Comparison of ENCODE assay signal across 8 mouse cellular contexts in the genomic region with DNA sequence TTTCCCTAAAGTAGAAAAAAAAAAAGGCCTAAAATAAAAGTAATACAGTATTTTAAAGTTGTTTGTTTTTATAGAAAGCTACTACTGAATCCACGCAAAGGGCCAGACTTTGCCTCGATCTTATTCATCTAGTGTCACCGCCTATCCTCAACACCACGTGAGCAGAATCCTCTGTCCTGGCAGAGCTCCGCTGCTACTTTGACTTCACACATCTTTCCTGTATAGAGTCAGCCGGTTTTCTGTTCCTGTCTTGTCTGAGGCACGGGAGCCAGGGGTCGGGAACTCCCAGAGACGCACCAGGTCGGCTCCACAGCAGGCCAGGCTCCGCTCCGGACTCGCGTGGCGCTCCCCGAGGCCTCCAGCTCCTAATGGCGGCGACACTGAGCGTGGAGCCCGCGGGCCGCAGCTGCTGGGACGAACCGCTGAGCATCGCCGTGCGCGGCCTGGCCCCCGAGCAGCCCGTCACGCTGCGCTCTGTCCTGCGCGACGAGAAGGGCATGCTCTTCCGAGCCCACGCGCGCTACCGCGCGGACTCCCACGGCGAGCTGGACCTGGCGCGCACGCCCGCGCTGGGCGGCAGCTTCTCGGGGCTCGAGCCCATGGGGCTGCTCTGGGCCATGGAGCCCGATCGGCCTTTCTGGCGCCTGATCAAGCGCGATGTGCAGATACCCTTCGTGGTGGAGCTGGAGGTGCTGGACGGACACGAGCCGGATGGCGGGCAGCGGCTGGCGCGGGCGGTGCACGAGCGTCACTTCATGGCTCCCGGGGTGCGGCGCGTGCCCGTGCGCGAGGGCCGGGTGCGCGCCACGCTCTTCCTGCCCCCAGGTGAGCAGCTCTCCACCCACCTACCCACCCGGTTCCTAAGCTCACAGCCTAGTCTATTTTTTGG. TPM values are rescaled to one million over a fixed set of nuclear protein-coding genes. Genes with fewer than 3 reads are reported as not detected.
DNase-seq lines count a peak whose midpoint lies in the region; ATAC-seq and TF ChIP-seq lines count a peak whose summit lies in the region.
"Not testable (repeated sequence)": the region's sequence is repeated elsewhere in the genome, so short reads cannot be mapped to it uniquely, and the experiment has no call there.

A gene (plus strand): TSS at position 51 of the 889 bp plus-strand sequence.

- not testable (repeated sequence) for H3K79me2 ChIP-seq in MEL (ENCODE audit: control insufficient read depth, insufficient read depth, low read length, poor library complexity)

- DNase-seq in MEL (ENCODE audit: low read depth, low spot score): peak; percentile 83
- peak; percentile 58 to 68 for DNase-seq in cerebellum, postnatal 10 days
- peak; percentile 62 for DNase-seq in hindbrain, embryonic 10.5 days (ENCODE audit: low spot score)
- DNase-seq in layer of hippocampus, adult 2 months (ENCODE audit: low spot score in 2 of 2): peak; percentile 16 to 41
- DNase-seq in lung, adult 2 months: peak; percentile 49
- DNase-seq in testis, postnatal 10 days (ENCODE audit: low spot score): peak; percentile 65

- peak within 1 kb of the TSS; percentile 73 for H3K4me2 ChIP-seq in neural tube, embryonic 13.5 days

- under 1% methylated on average over 80 of the region's 80 CpGs for WGBS in hindbrain, embryonic 10.5 days
- under 1% methylated on average over 79 of the region's 80 CpGs for WGBS in lung, adult 2 months
- WGBS in neural tube, embryonic 13.5 days: under 1% methylated on average over 69 of the region's 80 CpGs

- not testable (repeated sequence) for TF ChIP-seq RAD21 in MEL (IDR thresholded peaks at IDR 0.05; ENCODE audit: low read depth, low read length)

- not testable (repeated sequence) for TF ChIP-seq EP300 in MEL (IDR thresholded peaks at IDR 0.05; ENCODE audit: low read depth in 1 of 2, low read length in 2 of 2)

- peak within 1 kb of the TSS; percentile 68 to 80 for H3K4me3 ChIP-seq in MEL (ENCODE audit: control insufficient read depth in 1 of 2, insufficient read depth in 1 of 2, low read depth in 2 of 2, low read length in 2 of 2)
- H3K4me3 ChIP-seq in hindbrain, embryonic 10.5 days: peak within 1 kb of the TSS; percentile 62
- peak within 1 kb of the TSS; percentile 68 for H3K4me3 ChIP-seq in layer of hippocampus, adult 2 months
- H3K4me3 ChIP-seq in lung, adult 2 months (replicated peaks; ENCODE audit: extremely low read depth, low read depth, low read length): peak within 1 kb of the TSS; percentile 78
- H3K4me3 ChIP-seq in neural tube, embryonic 13.5 days: peak within 1 kb of the TSS; percentile 53

- TF ChIP-seq POLR2A in MEL (IDR thresholded peaks at IDR 0.05; ENCODE audit: control insufficient read depth in 1 of 2, insufficient read depth in 1 of 2, low read depth in 1 of 2, low read length in 2 of 2, poor library complexity in 1 of 2): peak; percentile 46 to 71; a peak in 3 of 4 replicates
- peak; percentile 18; the same call in 1 of the 2 replicates for TF ChIP-seq POLR2A in lung, adult 2 months (IDR thresholded peaks at IDR 0.05; ENCODE audit: borderline replicate concordance, extremely low read depth, low read depth, low read length)

- peak within 1 kb of the TSS; percentile 36 for H3K27ac ChIP-seq in MEL (ENCODE audit: control insufficient read depth, low read depth, low read length)
- H3K27ac ChIP-seq in hindbrain, embryonic 10.5 days: peak within 1 kb of the TSS; percentile 86
- peak within 1 kb of the TSS; percentile 92 for H3K27ac ChIP-seq in layer of hippocampus, adult 2 months
- H3K27ac ChIP-seq in neural tube, embryonic 13.5 days (replicated peaks): peak within 1 kb of the TSS; percentile 56

- ATAC-seq in frontal cortex, adult (ENCODE audit: low TSS enrichment): peak; percentile 83
- ATAC-seq in neural tube, embryonic 13.5 days (ENCODE audit: low read depth): peak; percentile 84

- H3K4me1 ChIP-seq in MEL (ENCODE audit: control insufficient read depth in 1 of 2, insufficient read depth in 2 of 2, low read length in 2 of 2): peaks cover 6 to 10% of the 10 kb centered on the region in 2 experiments
- not testable (repeated sequence) for H3K4me1 ChIP-seq in hindbrain, embryonic 10.5 days (replicated peaks); lung, adult 2 months (ENCODE audit: control insufficient read depth, insufficient read depth, low read length); neural tube, embryonic 13.5 days (replicated peaks)

- peak within 1 kb of the TSS; percentile 85 for H3K9ac ChIP-seq in MEL (ENCODE audit: control insufficient read depth, low read depth, low read length, poor library complexity, severe bottlenecking)
- peak within 1 kb of the TSS; percentile 78 for H3K9ac ChIP-seq in neural tube, embryonic 13.5 days

- H3K36me3 ChIP-seq in MEL (ENCODE audit: control insufficient read depth in 1 of 2, insufficient read depth in 2 of 2, low read length in 2 of 2): peaks cover 0 to 19% of the 10 kb centered on the region in 2 experiments; a peak in 2 of 4 replicates
- H3K36me3 ChIP-seq in hindbrain, embryonic 10.5 days; neural tube, embryonic 13.5 days: not testable (repeated sequence)

- H3K27me3 ChIP-seq in MEL (ENCODE audit: control insufficient read depth in 1 of 2, insufficient read depth in 2 of 2, low read length in 2 of 2); neural tube, embryonic 13.5 days: not testable (repeated sequence)
- H3K27me3 ChIP-seq in hindbrain, embryonic 10.5 days (ENCODE audit: insufficient read depth, poor library complexity, severe bottlenecking): peaks cover 11% of the 10 kb centered on the region; the same call in 1 of the 2 replicates

- not testable (repeated sequence) for H3K9me3 ChIP-seq in MEL (replicated peaks; ENCODE audit: insufficient read depth, low read length); hindbrain, embryonic 10.5 days; neural tube, embryonic 13.5 days

- TF ChIP-seq CTCF in MEL (IDR thresholded peaks at IDR 0.05 in 2 of 3, conservative IDR thresholded peaks at IDR 0.05 in 1 of 3; ENCODE audit: control insufficient read depth in 1 of 3, insufficient read depth in 1 of 3, low read depth in 2 of 3, low read length in 3 of 3, poor library complexity in 1 of 3, severe bottlenecking in 1 of 3); lung, adult 2 months (IDR thresholded peaks at IDR 0.05; ENCODE audit: insufficient read depth, low read length): not testable (repeated sequence)
- TF ChIP-seq CTCF in layer of hippocampus, adult 2 months (conservative IDR thresholded peaks at IDR 0.05): peak; percentile 31

TF ChIP-seq in MEL, 35 proteins besides CTCF, POLR2A, EP300 and RAD21:
- peak; percentile 90 for TF ChIP-seq MAX (IDR thresholded peaks at IDR 0.05; ENCODE audit: low read length)
- TF ChIP-seq SIN3A (IDR thresholded peaks at IDR 0.05; ENCODE audit: low read length): peak; percentile 36
- TF ChIP-seq NELFE (IDR thresholded peaks at IDR 0.05; ENCODE audit: low read depth, low read length): peak; percentile 73
- peak; percentile 63; the same call in 1 of the 2 replicates for TF ChIP-seq POLR2AphosphoS2 (IDR thresholded peaks at IDR 0.05; ENCODE audit: low read length)
- TF ChIP-seq TCF12 (IDR thresholded peaks at IDR 0.05; ENCODE audit: low read depth, low read length): peak; percentile 39; the same call in 1 of the 2 replicates
- TF ChIP-seq USF1 (IDR thresholded peaks at IDR 0.05; ENCODE audit: low read depth, low read length): peak; percentile 91
- peak in 1 of 2 experiments; percentile 67; a peak in 1 of 4 replicates for TF ChIP-seq USF2 (IDR thresholded peaks at IDR 0.05; ENCODE audit: borderline replicate concordance in 1 of 2, insufficient read depth in 1 of 2, low read depth in 1 of 2, low read length in 2 of 2)
- 0 out of 2 replicates have a peak, but pooled peaks have one; percentile 38 for TF ChIP-seq MYC (IDR thresholded peaks at IDR 0.05; ENCODE audit: low read depth, low read length)
- TF ChIP-seq MXI1 (IDR thresholded peaks at IDR 0.05; ENCODE audit: low read depth, low read length): peak; percentile 86

RNA-seq across cellular contexts. Expression of the gene that starts here (rescaled TPM):
- total RNA-seq in MEL (2012; rRNA removed): 2.7 and 3.2 TPM in 2 replicates
- 1 to 10 TPM in 1 of 2 experiments, not detected in 1; 3.3 TPM for polyA plus RNA-seq in MEL (2012; ENCODE audit: insufficient read depth in 1 of 2, insufficient read length in 2 of 2, low read depth in 1 of 2, low replicate concordance in 2 of 2, missing spikeins in 1 of 2)
- 0.77 and 0.97 TPM in 2 replicates for polyA plus RNA-seq in hindbrain, embryonic 10.5 days (2016; fragmentation: Nextera tagmentation; extraction: Ambion mirVana)
- 1 to 10 TPM; 4.9 to 5.7 TPM for total RNA-seq in layer of hippocampus, adult 2 months (2021)
- 1.9 TPM in 2 replicates for polyA plus RNA-seq in lung, adult 2 months (2012; rRNA removed)
- polyA plus RNA-seq in neural tube, embryonic 13.5 days (2015; fragmentation: Nextera tagmentation; extraction: Ambion mirVana): 0.63 and 1.0 TPM in 2 replicates

Comparison
In these comparisons a context has a peak if more than half of its experiments do, and no peak if none do; other contexts are left out.
1. Peak in every context shown above with its lines: DNase-seq, ATAC-seq, H3K4me3 ChIP-seq and H3K27ac ChIP-seq.
2. Peak in DNase-seq, H3K4me3 ChIP-seq and H3K27ac ChIP-seq in hindbrain, embryonic 10.5 days; RNA of the gene not detected or under 1 TPM.
3. DNase-seq: peak in every context shown above with its lines; median percentile 83 in MEL; 65 in testis, postnatal 10 days; 63 in cerebellum, postnatal 10 days; 62 in hindbrain, embryonic 10.5 days; 49 in lung, adult 2 months; 28 in layer of hippocampus, adult 2 months.
4. H3K27ac ChIP-seq: peak in every context shown above with its lines; median percentile 92 in layer of hippocampus, adult 2 months; 86 in hindbrain, embryonic 10.5 days; 56 in neural tube, embryonic 13.5 days; 36 in MEL.